Mouse (Mus musculus) fat pad, adult 2 months (tissue): ENCODE results near the gene 4930480E11Rik.
"Not testable (repeated sequence)": the region's sequence is repeated elsewhere in the genome, so short reads cannot be mapped to it uniquely, and the experiment has no call there.

Source experiments
- DNase-seq: peaks from one replicate; pipeline ENCODE4 v3.0.0-alpha.2; 2011; ENCODE audit warnings: low read depth, low spot score; ENCODE audit errors: extremely low read depth

4930480E11Rik gene

DNA sequence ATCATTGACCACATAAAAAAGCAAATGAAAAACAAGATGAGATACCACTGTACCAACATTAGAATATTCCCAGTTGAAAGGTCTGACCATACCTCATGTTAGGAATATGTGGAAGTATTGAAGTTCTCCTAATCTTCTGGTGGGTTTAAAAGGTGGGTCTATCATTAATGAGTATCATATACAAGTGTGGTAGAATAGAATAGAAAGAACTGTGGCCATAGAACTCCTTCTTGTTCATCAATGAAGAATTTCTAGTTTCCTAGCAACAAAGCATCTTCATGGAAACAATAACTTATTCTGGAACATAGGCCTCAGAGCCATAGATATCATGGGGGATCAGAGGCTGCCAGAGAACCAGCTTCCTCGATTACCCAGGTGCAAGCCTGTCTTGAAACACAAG is at the start of gene 4930480E11Rik:
Gene 4930480E11Rik, plus strand, starts transcription at position 301 of the 400 bp plus-strand sequence.
- no peak for DNase-seq

- DNase-seq = not testable (repeated sequence)
These were observed 33.9 kb downstream of the 4930480E11Rik start for GRCm38 (mm10) chrX:78403346-78403745.
